Mouse (Mus musculus): ENCODE results near the gene Flt3l.
A peak's percentile ranks its signal among the peaks of the same experiment; 100 is the strongest.

Gene Flt3l

DNA sequence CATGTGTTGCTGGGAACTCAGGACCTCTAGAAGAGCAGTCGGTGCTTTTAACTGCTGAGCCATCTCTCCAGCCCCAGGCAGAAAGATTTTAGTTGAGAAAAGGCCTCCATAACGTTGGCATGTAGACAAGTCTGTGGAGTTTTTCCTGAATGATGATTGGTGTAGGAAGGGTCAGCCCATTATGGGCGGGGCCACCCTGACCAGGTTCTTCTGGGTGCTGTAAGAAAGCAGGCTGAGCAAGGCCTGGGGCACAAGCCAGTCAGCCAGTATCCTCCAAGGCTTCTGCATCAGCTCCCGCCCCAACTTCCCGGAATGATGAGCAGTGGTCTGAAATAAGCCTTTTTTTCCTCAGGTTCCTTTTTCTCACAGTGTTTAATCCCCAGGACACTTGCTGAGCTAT lies 55.2 kb downstream of the Flt3l start:
- DNase-seq (ENCODE audit: extremely low read depth, insufficient read length, low spot score) = peak; percentile 69

- DNase-seq (ENCODE audit: extremely low read depth, insufficient read length, low spot score) = peak; percentile 70
Observed at GRCm38 (mm10) chr7:45079856-45080255, 56.4 kb downstream of the Flt3l start.

All from 3134 (cell line).